Mouse (Mus musculus): Measurements from ENCODE around the gene Oxnad1. TPM values are rescaled to one million over a fixed set of nuclear protein-coding genes. Genes with fewer than 3 reads are reported as not detected.
"Not testable (repeated sequence)": the region's sequence is repeated elsewhere in the genome, so short reads cannot be mapped to it uniquely, and the experiment has no call there.

The Oxnad1 gene
- polyA plus RNA-seq, 1 experiment from 2014 or later = 13.0 TPM

GRCm38 (mm10) chr14:32083466-32083865, 1.7 kb upstream of the Oxnad1 start:
- Histone ChIP-seq H3K4me1 (ENCODE audit: control insufficient read depth, low read depth, low read length) (peaks cover 14% of the 10 kb centered on the region), H3K4me3 (ENCODE audit: low read depth, low read length) (no peak overlapping the region), H3K9me3 (replicated peaks; ENCODE audit: control insufficient read depth, low read length) (no peaks in the 10 kb centered on the region), H3K9ac (ENCODE audit: low read depth, low read length) (no peak overlapping the region), H3K4me2 (ENCODE audit: low read depth, low read length) (no peak overlapping the region), H3K36me3 (ENCODE audit: control insufficient read depth, insufficient read depth) (peaks cover 15% of the 10 kb centered on the region), H3K27ac (ENCODE audit: low read length) (no peak overlapping the region), H3K27me3 (ENCODE audit: control insufficient read depth, insufficient read depth, low read depth, low read length) (no peaks in the 10 kb centered on the region)
- ATAC-seq (ENCODE audit: low read depth) = no peak
- WGBS (ENCODE audit: insufficient replicate concordance) = 80% methylated on average over 2 of the region's 2 CpGs

GRCm38 (mm10) chr14:32085486-32086201, 470 bp downstream of the Oxnad1 start, which contains the start of gene Dph3:
Gene Dph3, minus strand, starts transcription at chr14:32085729.
- ATAC-seq (ENCODE audit: low read depth) = peak; percentile 93
- WGBS (ENCODE audit: insufficient replicate concordance) = under 1% methylated on average over 43 of the region's 43 CpGs
- Histone ChIP-seq H3K27me3 (ENCODE audit: control insufficient read depth, insufficient read depth, low read depth, low read length) (no peaks in the 10 kb centered on the region), H3K9me3 (replicated peaks; ENCODE audit: control insufficient read depth, low read length) (no peaks in the 10 kb centered on the region), H3K4me1 (ENCODE audit: control insufficient read depth, low read depth, low read length) (peaks cover 14% of the 10 kb centered on the region), H3K9ac (ENCODE audit: low read depth, low read length) (peak within 1 kb of the TSS; percentile 72), H3K36me3 (ENCODE audit: control insufficient read depth, insufficient read depth) (peaks cover 15% of the 10 kb centered on the region), H3K4me2 (ENCODE audit: low read depth, low read length) (peak within 1 kb of the TSS; percentile 84), H3K27ac (ENCODE audit: low read length) (peak within 1 kb of the TSS; percentile 92), H3K4me3 (ENCODE audit: low read depth, low read length) (peak within 1 kb of the TSS; percentile 77)

GRCm38 (mm10) chr14:32086226-32086625, 1.1 kb downstream of the Oxnad1 start:
- H3K36me3 ChIP-seq (ENCODE audit: control insufficient read depth, insufficient read depth) = peaks cover 15% of the 10 kb centered on the region
- H3K27me3 ChIP-seq (ENCODE audit: control insufficient read depth, insufficient read depth, low read depth, low read length) = no peaks in the 10 kb centered on the region
- H3K4me1 ChIP-seq (ENCODE audit: control insufficient read depth, low read depth, low read length) = peaks cover 14% of the 10 kb centered on the region
- ATAC-seq (ENCODE audit: low read depth) = no peak
- no peaks in the 10 kb centered on the region for H3K9me3 ChIP-seq (replicated peaks; ENCODE audit: control insufficient read depth, low read length)
- H3K4me2 ChIP-seq (ENCODE audit: low read depth, low read length) = peak overlapping the region; percentile 84
- H3K4me3 ChIP-seq (ENCODE audit: low read depth, low read length) = peak overlapping the region; percentile 77
- WGBS (ENCODE audit: insufficient replicate concordance) = 9% methylated on average over 8 of the region's 8 CpGs
- peak overlapping the region; percentile 71 for H3K9ac ChIP-seq (ENCODE audit: low read depth, low read length)
- peak overlapping the region; percentile 88 for H3K27ac ChIP-seq (ENCODE audit: low read length)

- H3K27ac ChIP-seq (ENCODE audit: low read length); H3K4me3 ChIP-seq (ENCODE audit: low read depth, low read length); H3K9me3 ChIP-seq (replicated peaks; ENCODE audit: control insufficient read depth, low read length); H3K4me2 ChIP-seq (ENCODE audit: low read depth, low read length); ATAC-seq (ENCODE audit: low read depth); H3K27me3 ChIP-seq (ENCODE audit: control insufficient read depth, insufficient read depth, low read depth, low read length); H3K9ac ChIP-seq (ENCODE audit: low read depth, low read length); H3K36me3 ChIP-seq (ENCODE audit: control insufficient read depth, insufficient read depth): not testable (repeated sequence)
- H3K4me1 ChIP-seq (ENCODE audit: control insufficient read depth, low read depth, low read length) = peaks cover 14% of the 10 kb centered on the region
- 76% methylated on average over 7 of the region's 7 CpGs for WGBS (ENCODE audit: insufficient replicate concordance)
These were observed 2.5 kb downstream of the Oxnad1 start for GRCm38 (mm10) chr14:32087584-32088248.

GRCm38 (mm10) chr14:32091124-32091523, 6.0 kb downstream of the Oxnad1 start:
- Histone ChIP-seq H3K27ac (ENCODE audit: low read length) (no peak overlapping the region), H3K9ac (ENCODE audit: low read depth, low read length) (no peak overlapping the region), H3K36me3 (ENCODE audit: control insufficient read depth, insufficient read depth) (peaks cover 3% of the 10 kb centered on the region; the same call in 1 of the 2 replicates), H3K27me3 (ENCODE audit: control insufficient read depth, insufficient read depth, low read depth, low read length) (no peaks in the 10 kb centered on the region), H3K4me2 (ENCODE audit: low read depth, low read length) (no peak overlapping the region), H3K4me3 (ENCODE audit: low read depth, low read length) (no peak overlapping the region), H3K4me1 (ENCODE audit: control insufficient read depth, low read depth, low read length) (peaks cover 8% of the 10 kb centered on the region), H3K9me3 (replicated peaks; ENCODE audit: control insufficient read depth, low read length) (no peaks in the 10 kb centered on the region)
- ATAC-seq (ENCODE audit: low read depth) = no peak
- WGBS (ENCODE audit: insufficient replicate concordance) = 74% methylated on average over 4 of the region's 4 CpGs

- WGBS (ENCODE audit: insufficient replicate concordance) = 81% methylated on average over 4 of the region's 4 CpGs
- Histone ChIP-seq H3K27me3 (ENCODE audit: control insufficient read depth, insufficient read depth, low read depth, low read length) (no peaks in the 10 kb centered on the region), H3K27ac (ENCODE audit: low read length) (no peak overlapping the region)
These were observed 6.5 kb downstream of the Oxnad1 start for GRCm38 (mm10) chr14:32091704-32092103.

GRCm38 (mm10) chr14:32093018-32093417, 7.8 kb downstream of the Oxnad1 start:
- no peak overlapping the region for H3K4me3 ChIP-seq (ENCODE audit: low read depth, low read length)
- WGBS (ENCODE audit: insufficient replicate concordance) = 23% methylated on average over 1 of the region's 1 CpGs
- H3K27me3 ChIP-seq (ENCODE audit: control insufficient read depth, insufficient read depth, low read depth, low read length) = no peaks in the 10 kb centered on the region
- H3K4me2 ChIP-seq (ENCODE audit: low read depth, low read length) = no peak overlapping the region
- no peaks in the 10 kb centered on the region; the same call in 1 of the 2 replicates for H3K4me1 ChIP-seq (ENCODE audit: control insufficient read depth, low read depth, low read length)
- H3K36me3 ChIP-seq (ENCODE audit: control insufficient read depth, insufficient read depth) = peaks cover 6% of the 10 kb centered on the region; the same call in 1 of the 2 replicates
- H3K9me3 ChIP-seq (replicated peaks; ENCODE audit: control insufficient read depth, low read length) = no peaks in the 10 kb centered on the region
- no peak overlapping the region for H3K9ac ChIP-seq (ENCODE audit: low read depth, low read length)
- peak; percentile 84 for ATAC-seq (ENCODE audit: low read depth)
- peak overlapping the region; percentile 42 for H3K27ac ChIP-seq (ENCODE audit: low read length)

More at GRCm38 (mm10) chr14:32091704-32092103, 6.5 kb downstream of the Oxnad1 start:
- Histone ChIP-seq H3K36me3 (ENCODE audit: control insufficient read depth, insufficient read depth) (peaks cover 3% of the 10 kb centered on the region; the same call in 1 of the 2 replicates), H3K9ac (ENCODE audit: low read depth, low read length) (no peak overlapping the region), H3K4me2 (ENCODE audit: low read depth, low read length) (no peak overlapping the region), H3K9me3 (replicated peaks; ENCODE audit: control insufficient read depth, low read length) (no peaks in the 10 kb centered on the region), H3K4me3 (ENCODE audit: low read depth, low read length) (no peak overlapping the region), H3K4me1 (ENCODE audit: control insufficient read depth, low read depth, low read length) (peaks cover 6% of the 10 kb centered on the region)
- ATAC-seq (ENCODE audit: low read depth) = no peak

GRCm38 (mm10) chr14:32093500-32094117, 8.4 kb downstream of the Oxnad1 start:
- Histone ChIP-seq H3K9ac (ENCODE audit: low read depth, low read length) (no peak overlapping the region), H3K27me3 (ENCODE audit: control insufficient read depth, insufficient read depth, low read depth, low read length) (no peaks in the 10 kb centered on the region), H3K27ac (ENCODE audit: low read length) (peak overlapping the region; percentile 42), H3K4me2 (ENCODE audit: low read depth, low read length) (no peak overlapping the region), H3K9me3 (replicated peaks; ENCODE audit: control insufficient read depth, low read length) (no peaks in the 10 kb centered on the region), H3K36me3 (ENCODE audit: control insufficient read depth, insufficient read depth) (peaks cover 9% of the 10 kb centered on the region; the same call in 1 of the 2 replicates), H3K4me3 (ENCODE audit: low read depth, low read length) (no peak overlapping the region), H3K4me1 (ENCODE audit: control insufficient read depth, low read depth, low read length) (no peaks in the 10 kb centered on the region; the same call in 1 of the 2 replicates)
- WGBS (ENCODE audit: insufficient replicate concordance) = 52% methylated on average over 11 of the region's 11 CpGs
- ATAC-seq (ENCODE audit: low read depth) = no peak
